Mouse (Mus musculus) urinary bladder, postnatal 14 days (tissue): ENCODE data around the gene Tpm3.
"Not testable (repeated sequence)": the region's sequence is repeated elsewhere in the genome, so short reads cannot be mapped to it uniquely, and the experiment has no call there.

ENCODE experiments used
- DNase-seq: peaks from one replicate; pipeline ENCODE4 v3.0.0; 2021; ENCODE audit warnings: low spot score

The Tpm3 gene

GRCm38 (mm10) chr3:90083698-90084324 is 11.4 kb downstream of the Tpm3 start:
- peak; percentile 42 for DNase-seq

GRCm38 (mm10) chr3:90084790-90085189 is 12.3 kb downstream of the Tpm3 start:
- no peak for DNase-seq

GRCm38 (mm10) chr3:90085281-90085680 is 12.8 kb downstream of the Tpm3 start:
- no peak for DNase-seq

GRCm38 (mm10) chr3:90086068-90086467 is 13.6 kb downstream of the Tpm3 start:
- DNase-seq, result no peak

GRCm38 (mm10) chr3:90088617-90089016 is 16.2 kb downstream of the Tpm3 start:
- no peak for DNase-seq

- no peak for DNase-seq
Measured at GRCm38 (mm10) chr3:90090892-90091291, 18.4 kb downstream of the Tpm3 start.

GRCm38 (mm10) chr3:90094453-90094852 is 22.0 kb downstream of the Tpm3 start:
- no peak for DNase-seq

- DNase-seq, result no peak
Measured at GRCm38 (mm10) chr3:90097928-90098327, 25.5 kb downstream of the Tpm3 start.

GRCm38 (mm10) chr3:90101010-90101409 is 28.6 kb downstream of the Tpm3 start:
- DNase-seq, result no peak

GRCm38 (mm10) chr3:90101673-90102072 is 29.2 kb downstream of the Tpm3 start:
- no peak for DNase-seq

GRCm38 (mm10) chr3:90102239-90102638 is 29.8 kb downstream of the Tpm3 start:
- no peak for DNase-seq

- DNase-seq, result no peak
Measured at GRCm38 (mm10) chr3:90103176-90103575, 30.7 kb downstream of the Tpm3 start.

- no peak for DNase-seq
Measured at GRCm38 (mm10) chr3:90103938-90104337, 31.5 kb downstream of the Tpm3 start, which contains the start of gene Nup210l. TSS of gene Nup210l (plus strand) at chr3:90104132.

- no peak for DNase-seq
Measured at GRCm38 (mm10) chr3:90111706-90112105, 39.3 kb downstream of the Tpm3 start.

GRCm38 (mm10) chr3:90114342-90114741 is 41.9 kb downstream of the Tpm3 start:
- DNase-seq, result no peak

- no peak for DNase-seq
Measured at GRCm38 (mm10) chr3:90115526-90115925, 43.1 kb downstream of the Tpm3 start.

- DNase-seq, result peak; percentile 67
Measured at GRCm38 (mm10) chr3:90118132-90118790, 45.8 kb downstream of the Tpm3 start.

- not testable (repeated sequence) for DNase-seq
Measured at GRCm38 (mm10) chr3:90122036-90122435, 49.6 kb downstream of the Tpm3 start.

- no peak for DNase-seq
Measured at GRCm38 (mm10) chr3:90125710-90126109, 53.3 kb downstream of the Tpm3 start.

- DNase-seq, result no peak
Measured at GRCm38 (mm10) chr3:90127881-90128280, 55.4 kb downstream of the Tpm3 start.

GRCm38 (mm10) chr3:90132745-90133144 is 60.3 kb downstream of the Tpm3 start:
- no peak for DNase-seq

GRCm38 (mm10) chr3:90133331-90133730 is 60.9 kb downstream of the Tpm3 start:
- DNase-seq, result no peak

GRCm38 (mm10) chr3:90134483-90134882 is 62.0 kb downstream of the Tpm3 start:
- DNase-seq, result no peak

GRCm38 (mm10) chr3:90134993-90135392 is 62.5 kb downstream of the Tpm3 start:
- DNase-seq, result no peak
